Mouse (Mus musculus): ENCODE measurements around the gene Ttc34. TPM values are rescaled to one million over a fixed set of nuclear protein-coding genes. Genes with fewer than 3 reads are reported as not detected.
A peak's percentile ranks its signal among the peaks of the same experiment; 100 is the strongest.

The Ttc34 gene
- 0.24 and 0.31 TPM in 2 replicates for polyA plus RNA-seq (2014; fragmentation: Nextera tagmentation; extraction: Ambion mirVana)

DNA sequence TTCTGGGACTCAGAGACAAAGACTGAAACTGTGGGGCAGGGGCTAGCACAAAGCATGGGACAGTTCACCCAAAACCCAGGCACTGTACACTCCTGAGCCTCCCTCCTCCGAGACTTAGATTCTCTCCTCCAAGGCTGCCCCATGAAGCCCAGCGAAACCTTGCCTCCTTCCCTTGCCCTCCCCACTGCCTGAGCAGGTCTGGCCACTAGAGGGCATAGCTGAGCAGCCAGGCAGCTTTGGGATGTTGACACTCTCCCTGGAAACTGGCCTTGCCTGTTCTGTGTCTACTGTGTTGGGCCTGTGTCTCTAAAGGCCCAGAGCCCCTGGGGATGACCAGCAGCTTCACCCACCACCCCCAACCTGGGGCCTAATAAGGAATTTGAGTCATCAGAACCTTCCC is at the start of gene Ttc34:
Gene Ttc34 (plus strand): TSS at position 290 of the 400 bp plus-strand sequence.
- Histone ChIP-seq H3K9me3 (ENCODE audit: control insufficient read depth, low read length) (no peaks in the 10 kb centered on the region), H3K27ac (ENCODE audit: low read depth, low read length) (no peak within 1 kb of the TSS), H3K4me1 (ENCODE audit: control insufficient read depth, insufficient read depth, low read length) (no peaks in the 10 kb centered on the region), H3K4me2 (replicated peaks; ENCODE audit: low read depth, low read length) (no peak within 1 kb of the TSS), H3K27me3 (ENCODE audit: control insufficient read depth, insufficient read depth, low read length) (no peaks in the 10 kb centered on the region; the same call in 1 of the 2 replicates), H3K4me3 (ENCODE audit: low read length) (no peak within 1 kb of the TSS), H3K9ac (ENCODE audit: low read depth, low read length) (no peak within 1 kb of the TSS), H3K36me3 (ENCODE audit: control insufficient read depth, insufficient read depth, low read length) (no peaks in the 10 kb centered on the region)
- WGBS, result 57% methylated on average over 2 of the region's 2 CpGs
- no peak for ATAC-seq (ENCODE audit: low FRiP score, low TSS enrichment)

DNA sequence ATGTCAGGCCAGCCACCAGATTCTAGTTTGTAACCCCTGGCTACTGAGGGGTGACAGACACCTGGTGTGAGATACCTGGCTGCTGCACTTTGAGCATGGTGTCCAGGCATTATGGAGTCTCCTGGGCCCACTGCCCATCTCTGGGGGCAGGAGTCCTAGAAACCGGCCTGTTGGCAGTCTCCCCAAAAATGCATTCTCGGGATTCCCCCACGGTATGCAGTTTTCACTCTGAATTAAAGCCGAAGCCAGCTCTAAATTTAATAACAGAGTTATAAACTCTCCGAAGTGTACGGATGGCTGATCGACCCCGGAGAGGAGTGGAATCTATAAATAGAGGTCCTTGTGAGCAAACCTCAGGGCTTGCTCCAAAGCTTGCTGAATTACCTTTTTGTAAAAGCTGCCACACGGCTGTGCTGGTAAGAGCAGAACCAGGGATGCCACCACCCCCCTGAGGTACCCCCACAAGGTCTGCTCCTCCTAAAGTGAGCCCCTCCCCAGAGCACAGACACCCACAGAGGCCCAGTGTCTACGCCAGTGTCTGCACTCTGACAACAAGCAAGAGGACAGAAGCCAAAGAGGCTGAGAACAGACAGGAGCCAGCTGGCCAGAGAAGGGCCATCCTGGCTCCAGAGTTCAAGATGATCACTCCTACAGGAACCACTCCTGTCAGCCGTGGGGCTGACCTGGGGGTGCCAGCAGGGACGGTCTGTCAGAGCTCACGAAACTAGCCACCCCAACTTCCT is 49.1 kb upstream of the Ttc34 start:
- 38% methylated on average over 13 of the region's 13 CpGs for WGBS
- H3K27ac ChIP-seq (ENCODE audit: low read depth, low read length), result no peak overlapping the region
- no peaks in the 10 kb centered on the region for H3K36me3 ChIP-seq (ENCODE audit: control insufficient read depth, insufficient read depth, low read length)
- H3K9me3 ChIP-seq (ENCODE audit: control insufficient read depth, low read length), result no peaks in the 10 kb centered on the region
- H3K27me3 ChIP-seq (ENCODE audit: control insufficient read depth, insufficient read depth, low read length), result peaks cover 14% of the 10 kb centered on the region
- H3K9ac ChIP-seq (ENCODE audit: low read depth, low read length), result no peak overlapping the region
- no peak overlapping the region for H3K4me3 ChIP-seq (ENCODE audit: low read length)
- H3K4me2 ChIP-seq (replicated peaks; ENCODE audit: low read depth, low read length), result no peak overlapping the region
- no peak; the same call in 1 of the 2 replicates for ATAC-seq (ENCODE audit: low FRiP score, low TSS enrichment)
- H3K4me1 ChIP-seq (ENCODE audit: control insufficient read depth, insufficient read depth, low read length), result peaks cover 23% of the 10 kb centered on the region

DNA sequence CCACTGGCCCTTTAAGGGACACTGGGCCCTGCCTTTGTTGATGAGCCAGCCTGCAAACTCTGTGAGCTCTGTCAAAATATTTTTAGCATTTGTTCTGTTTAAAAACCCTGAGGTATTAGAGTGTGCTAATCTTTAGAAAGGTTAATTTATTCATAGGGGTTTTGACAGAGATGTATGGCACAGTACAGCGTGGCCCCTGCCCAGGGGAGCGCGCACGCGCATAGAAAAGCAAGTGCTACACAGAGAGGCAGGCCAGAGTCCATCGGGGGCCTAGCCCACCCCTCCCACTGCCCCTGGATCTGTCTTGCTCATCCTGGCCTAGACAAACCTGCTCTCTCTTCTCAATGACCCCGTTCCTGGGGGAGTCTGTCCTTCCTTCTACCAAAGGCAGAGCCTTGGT is 45.4 kb upstream of the Ttc34 start:
- Histone ChIP-seq H3K27me3 (ENCODE audit: control insufficient read depth, insufficient read depth, low read length) (peaks cover 5% of the 10 kb centered on the region), H3K9me3 (ENCODE audit: control insufficient read depth, low read length) (no peaks in the 10 kb centered on the region), H3K4me2 (replicated peaks; ENCODE audit: low read depth, low read length) (no peak overlapping the region), H3K9ac (ENCODE audit: low read depth, low read length) (no peak overlapping the region), H3K27ac (ENCODE audit: low read depth, low read length) (no peak overlapping the region), H3K4me1 (ENCODE audit: control insufficient read depth, insufficient read depth, low read length) (peaks cover 8% of the 10 kb centered on the region), H3K36me3 (ENCODE audit: control insufficient read depth, insufficient read depth, low read length) (no peaks in the 10 kb centered on the region), H3K4me3 (ENCODE audit: low read length) (no peak overlapping the region)
- 73% methylated on average over 7 of the region's 7 CpGs for WGBS
- ATAC-seq (ENCODE audit: low FRiP score, low TSS enrichment), result no peak

DNA sequence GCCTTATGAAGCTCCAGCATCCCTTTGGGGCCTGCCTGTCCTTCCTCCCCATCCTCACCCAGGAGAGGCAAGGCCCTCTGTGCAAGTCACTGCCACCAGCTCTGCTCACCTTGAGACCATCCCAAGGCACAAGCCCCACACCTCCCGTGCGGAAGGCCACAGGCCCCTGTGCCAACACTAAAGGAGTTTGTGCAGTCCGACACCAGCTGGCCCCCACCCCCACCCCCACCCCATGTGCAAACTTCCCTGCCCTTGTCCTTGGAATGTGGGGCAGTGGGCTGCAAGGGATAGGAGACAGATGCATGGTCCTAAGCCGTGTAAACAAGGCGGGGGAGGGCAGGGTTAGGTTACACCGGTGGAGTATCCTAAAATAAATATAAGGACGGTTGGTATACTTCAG is 43.8 kb upstream of the Ttc34 start:
- H3K27ac ChIP-seq (ENCODE audit: low read depth, low read length), result no peak overlapping the region
- no peaks in the 10 kb centered on the region for H3K36me3 ChIP-seq (ENCODE audit: control insufficient read depth, insufficient read depth, low read length)
- no peak for ATAC-seq (ENCODE audit: low FRiP score, low TSS enrichment)
- 44% methylated on average over 7 of the region's 7 CpGs for WGBS
- peaks cover 6% of the 10 kb centered on the region for H3K27me3 ChIP-seq (ENCODE audit: control insufficient read depth, insufficient read depth, low read length)
- H3K4me2 ChIP-seq (replicated peaks; ENCODE audit: low read depth, low read length), result no peak overlapping the region
- no peak overlapping the region for H3K9ac ChIP-seq (ENCODE audit: low read depth, low read length)
- H3K4me1 ChIP-seq (ENCODE audit: control insufficient read depth, insufficient read depth, low read length), result peaks cover 1% of the 10 kb centered on the region; the same call in 1 of the 2 replicates
- H3K4me3 ChIP-seq (ENCODE audit: low read length), result no peak overlapping the region
- no peaks in the 10 kb centered on the region for H3K9me3 ChIP-seq (ENCODE audit: control insufficient read depth, low read length)

DNA sequence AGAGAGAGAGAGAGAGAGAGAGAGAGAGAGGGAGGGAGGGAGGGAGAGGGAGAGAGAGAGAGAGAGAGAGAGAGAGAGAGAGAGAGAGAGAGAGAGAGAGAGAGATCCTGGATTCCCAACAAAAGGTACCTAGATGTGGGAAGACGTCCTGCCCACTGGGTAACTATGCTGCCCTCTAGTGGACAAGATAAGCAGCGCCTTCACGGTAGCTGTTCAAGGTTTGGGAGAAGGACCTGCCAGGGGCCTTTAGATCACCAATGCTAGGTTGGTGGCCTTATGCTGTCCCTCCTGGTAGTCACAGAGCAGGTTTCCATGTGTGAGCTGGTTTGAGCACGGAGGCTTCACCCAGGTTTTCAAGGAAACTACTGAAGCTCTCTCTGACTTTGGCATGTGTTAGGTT is 39.4 kb upstream of the Ttc34 start:
- ATAC-seq (ENCODE audit: low FRiP score, low TSS enrichment), result no peak
- Histone ChIP-seq H3K9ac (ENCODE audit: low read depth, low read length) (no peak overlapping the region), H3K9me3 (ENCODE audit: control insufficient read depth, low read length) (no peaks in the 10 kb centered on the region), H3K4me3 (ENCODE audit: low read length) (no peak overlapping the region), H3K36me3 (ENCODE audit: control insufficient read depth, insufficient read depth, low read length) (no peaks in the 10 kb centered on the region), H3K4me1 (ENCODE audit: control insufficient read depth, insufficient read depth, low read length) (peaks cover 10% of the 10 kb centered on the region), H3K4me2 (replicated peaks; ENCODE audit: low read depth, low read length) (no peak overlapping the region), H3K27ac (ENCODE audit: low read depth, low read length) (no peak overlapping the region), H3K27me3 (ENCODE audit: control insufficient read depth, insufficient read depth, low read length) (peaks cover 40% of the 10 kb centered on the region)
- 3% methylated on average over 4 of the region's 4 CpGs for WGBS

DNA sequence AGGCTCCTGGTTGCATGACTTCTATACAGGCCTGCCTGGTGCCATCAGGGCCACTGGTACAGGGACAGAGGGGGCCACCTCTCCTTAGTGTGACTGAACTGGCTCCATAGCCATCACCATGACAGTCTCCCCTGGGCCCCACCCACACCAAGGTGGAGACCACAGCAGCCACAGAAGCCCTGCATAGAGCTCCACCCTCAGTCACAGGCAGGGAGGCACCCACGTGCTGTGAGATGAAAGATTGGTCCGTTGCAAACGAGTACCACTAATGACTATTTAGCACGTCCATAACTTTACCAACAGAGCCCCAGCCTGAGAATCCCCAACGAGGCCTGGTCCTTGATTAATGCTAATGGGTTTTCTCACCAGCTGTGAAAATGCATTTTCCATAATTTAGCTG is 36.7 kb upstream of the Ttc34 start:
- ATAC-seq (ENCODE audit: low FRiP score, low TSS enrichment), result no peak
- Histone ChIP-seq H3K9ac (ENCODE audit: low read depth, low read length) (no peak overlapping the region), H3K36me3 (ENCODE audit: control insufficient read depth, insufficient read depth, low read length) (no peaks in the 10 kb centered on the region), H3K9me3 (ENCODE audit: control insufficient read depth, low read length) (no peaks in the 10 kb centered on the region), H3K27ac (ENCODE audit: low read depth, low read length) (no peak overlapping the region), H3K27me3 (ENCODE audit: control insufficient read depth, insufficient read depth, low read length) (peaks cover 40% of the 10 kb centered on the region), H3K4me2 (replicated peaks; ENCODE audit: low read depth, low read length) (no peak overlapping the region), H3K4me1 (ENCODE audit: control insufficient read depth, insufficient read depth, low read length) (peaks cover 10% of the 10 kb centered on the region), H3K4me3 (ENCODE audit: low read length) (no peak overlapping the region)
- 56% methylated on average over 5 of the region's 5 CpGs for WGBS

DNA sequence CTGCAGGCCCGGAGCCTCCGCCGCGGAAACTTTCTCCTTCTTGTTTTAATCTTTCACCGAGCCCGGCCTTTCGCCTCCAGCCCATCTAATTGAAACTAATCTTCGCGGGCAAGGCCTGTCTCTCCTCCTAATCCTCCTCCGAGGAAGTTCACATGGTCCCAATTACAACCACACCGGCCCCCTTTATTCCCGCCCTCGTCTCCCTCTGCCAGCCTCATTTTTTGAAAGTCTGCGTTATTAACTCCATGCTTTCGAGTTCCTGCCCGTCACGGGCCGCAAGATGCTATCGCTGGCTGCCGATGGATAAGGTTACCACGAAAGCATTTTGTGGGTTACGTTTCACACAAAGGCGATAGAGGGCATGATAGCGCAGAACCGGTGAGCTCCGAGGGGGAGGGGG is 35.0 kb upstream of the Ttc34 start:
- Histone ChIP-seq H3K9ac (ENCODE audit: low read depth, low read length) (no peak overlapping the region), H3K27me3 (ENCODE audit: control insufficient read depth, insufficient read depth, low read length) (peaks cover 33% of the 10 kb centered on the region), H3K4me2 (replicated peaks; ENCODE audit: low read depth, low read length) (peak overlapping the region; percentile 13), H3K4me3 (ENCODE audit: low read length) (no peak overlapping the region), H3K4me1 (ENCODE audit: control insufficient read depth, insufficient read depth, low read length) (peaks cover 10% of the 10 kb centered on the region), H3K36me3 (ENCODE audit: control insufficient read depth, insufficient read depth, low read length) (no peaks in the 10 kb centered on the region), H3K27ac (ENCODE audit: low read depth, low read length) (no peak overlapping the region), H3K9me3 (ENCODE audit: control insufficient read depth, low read length) (no peaks in the 10 kb centered on the region)
- WGBS, result 5% methylated on average over 26 of the region's 26 CpGs
- ATAC-seq (ENCODE audit: low FRiP score, low TSS enrichment), result no peak

DNA sequence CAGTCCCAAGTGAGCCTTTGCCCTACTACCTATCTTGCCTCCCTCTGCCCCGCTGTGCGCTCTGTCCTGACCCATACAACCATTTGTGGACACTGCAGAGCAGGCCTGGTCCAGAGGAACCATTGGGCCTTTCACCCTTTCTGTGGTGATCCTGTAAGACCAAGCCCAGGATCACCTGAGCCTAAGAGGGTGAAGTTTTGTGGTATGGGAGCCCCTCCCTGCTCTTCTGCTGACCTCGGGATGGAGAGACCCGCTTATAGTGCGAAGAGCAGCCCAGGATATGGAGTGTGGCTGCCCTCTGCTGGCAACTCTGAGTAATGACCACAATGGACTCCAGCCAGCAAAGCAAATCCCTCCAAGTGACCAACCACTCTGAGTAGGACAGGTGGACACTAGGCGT is 11.6 kb upstream of the Ttc34 start:
- H3K4me1 ChIP-seq (ENCODE audit: control insufficient read depth, insufficient read depth, low read length), result no peaks in the 10 kb centered on the region
- H3K9me3 ChIP-seq (ENCODE audit: control insufficient read depth, low read length), result no peaks in the 10 kb centered on the region
- no peak overlapping the region for H3K9ac ChIP-seq (ENCODE audit: low read depth, low read length)
- no peak overlapping the region for H3K27ac ChIP-seq (ENCODE audit: low read depth, low read length)
- ATAC-seq (ENCODE audit: low FRiP score, low TSS enrichment), result peak; percentile 61
- no peaks in the 10 kb centered on the region for H3K36me3 ChIP-seq (ENCODE audit: control insufficient read depth, insufficient read depth, low read length)
- WGBS, result 31% methylated on average over 6 of the region's 6 CpGs
- H3K4me3 ChIP-seq (ENCODE audit: low read length), result no peak overlapping the region
- H3K27me3 ChIP-seq (ENCODE audit: control insufficient read depth, insufficient read depth, low read length), result no peaks in the 10 kb centered on the region
- no peak overlapping the region for H3K4me2 ChIP-seq (replicated peaks; ENCODE audit: low read depth, low read length)

DNA sequence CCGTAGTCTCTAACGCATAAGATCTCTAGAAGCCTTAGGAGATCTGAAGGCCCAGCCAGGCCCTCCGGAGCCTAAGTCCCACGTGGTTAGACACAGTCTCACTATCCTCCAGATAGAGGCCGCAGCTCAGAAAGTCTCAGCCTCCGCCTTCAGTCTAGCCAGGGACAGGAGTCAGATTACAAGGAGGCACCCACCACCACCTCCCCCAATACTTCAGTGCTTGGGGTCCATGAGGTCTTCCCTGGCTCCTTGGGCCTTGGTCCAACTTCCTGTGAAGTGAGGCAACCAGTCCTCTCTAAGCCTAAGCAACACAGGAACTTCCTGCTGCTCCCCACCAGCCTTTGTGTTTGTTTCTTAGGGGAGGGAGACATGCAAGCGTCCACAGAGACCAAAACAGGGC is 11.0 kb upstream of the Ttc34 start:
- no peak overlapping the region for H3K27ac ChIP-seq (ENCODE audit: low read depth, low read length)
- ATAC-seq (ENCODE audit: low FRiP score, low TSS enrichment), result no peak
- H3K4me1 ChIP-seq (ENCODE audit: control insufficient read depth, insufficient read depth, low read length), result no peaks in the 10 kb centered on the region
- WGBS, result 55% methylated on average over 7 of the region's 7 CpGs
- H3K4me2 ChIP-seq (replicated peaks; ENCODE audit: low read depth, low read length), result no peak overlapping the region
- H3K36me3 ChIP-seq (ENCODE audit: control insufficient read depth, insufficient read depth, low read length), result no peaks in the 10 kb centered on the region
- H3K27me3 ChIP-seq (ENCODE audit: control insufficient read depth, insufficient read depth, low read length), result no peaks in the 10 kb centered on the region
- no peak overlapping the region for H3K9ac ChIP-seq (ENCODE audit: low read depth, low read length)
- no peak overlapping the region for H3K4me3 ChIP-seq (ENCODE audit: low read length)
- no peaks in the 10 kb centered on the region for H3K9me3 ChIP-seq (ENCODE audit: control insufficient read depth, low read length)

All from kidney, embryonic 14.5 days (tissue).